Mouse (Mus musculus): ENCODE results near the gene Il2rb.

DNA sequence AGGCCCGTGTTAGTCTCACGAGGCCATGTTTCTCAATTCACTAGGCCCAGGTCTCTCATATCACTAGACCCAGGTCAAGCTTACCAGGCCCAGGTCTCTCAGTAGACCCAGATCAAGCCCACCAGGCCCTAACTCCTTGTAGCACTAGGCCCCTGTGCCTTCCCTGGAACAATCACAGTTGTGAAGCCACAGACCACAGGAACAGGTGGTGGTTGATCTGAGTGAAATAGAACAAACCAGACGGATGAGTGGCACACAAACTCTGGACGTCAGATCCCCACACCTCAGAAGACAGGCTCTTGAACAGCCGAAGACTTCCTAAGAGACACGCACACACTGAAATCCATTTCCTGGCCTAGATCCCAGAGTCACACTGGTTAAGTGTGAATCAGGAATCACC lies 15.7 kb upstream of the Il2rb start:
- no peak for TF ChIP-seq CTCF (IDR thresholded peaks at IDR 0.05)
- TF ChIP-seq EP300 (IDR thresholded peaks at IDR 0.05; ENCODE audit: insufficient read depth, low read depth, low read length): no peak
- no peak for TF ChIP-seq POLR2A (IDR thresholded peaks at IDR 0.05; ENCODE audit: insufficient read depth, low read depth, low read length)
